Mouse (Mus musculus) CH12.LX (cell line): ENCODE measurements at regions not wholly inside any gene's neighbourhood (a gene's known extent, or its start where the extent isn't known, plus 50 kb on each side); places are given as distances from the start of the nearest gene placed in this dataset.

Experiments
- CTCF ChIP-seq, 2 experiments: IDR thresholded peaks in 1 of 2; conservative IDR thresholded peaks in 1 of 2; 2 replicates each; pipeline ENCODE4 v1.5.1; 2011 to 2012; ENCODE audit warnings: low read depth in 2 of 2, low read length in 2 of 2, improper control_type of control experiment in 1 of 2, inconsistent platforms in 1 of 2, mild to moderate bottlenecking in 1 of 2, moderate library complexity in 1 of 2
- E2F4 ChIP-seq: IDR thresholded peaks from 2 replicates; pipeline ENCODE4 v1.6.1; 2011; ENCODE audit warnings: low read depth, low read length, improper control_type of control experiment; ENCODE audit not compliant: insufficient replicate concordance
- ETS1 ChIP-seq: conservative IDR thresholded peaks from 2 replicates; pipeline ENCODE4 v1.6.1; 2012; ENCODE audit warnings: low read depth, mild to moderate bottlenecking, inconsistent platforms, low read length, improper control_type of control experiment, moderate library complexity
- KAT2A ChIP-seq: IDR thresholded peaks from 2 replicates; pipeline ENCODE4 v1.6.1; 2012; ENCODE audit warnings: low read length, improper control_type of control experiment, inconsistent platforms; ENCODE audit not compliant: insufficient replicate concordance
- MAX ChIP-seq: IDR thresholded peaks from 2 replicates; pipeline ENCODE4 v1.6.1; 2011; ENCODE audit warnings: low read length, improper control_type of control experiment
- MYC ChIP-seq: IDR thresholded peaks from 2 replicates; pipeline ENCODE4 v1.6.1; 2011; ENCODE audit warnings: low read depth, mild to moderate bottlenecking, improper control_type of control experiment, low read length
- POLR2A ChIP-seq: IDR thresholded peaks from 2 replicates; pipeline ENCODE4 v1.6.1; 2011; ENCODE audit warnings: low read depth, mild to moderate bottlenecking, improper control_type of control experiment, low read length

DNA sequence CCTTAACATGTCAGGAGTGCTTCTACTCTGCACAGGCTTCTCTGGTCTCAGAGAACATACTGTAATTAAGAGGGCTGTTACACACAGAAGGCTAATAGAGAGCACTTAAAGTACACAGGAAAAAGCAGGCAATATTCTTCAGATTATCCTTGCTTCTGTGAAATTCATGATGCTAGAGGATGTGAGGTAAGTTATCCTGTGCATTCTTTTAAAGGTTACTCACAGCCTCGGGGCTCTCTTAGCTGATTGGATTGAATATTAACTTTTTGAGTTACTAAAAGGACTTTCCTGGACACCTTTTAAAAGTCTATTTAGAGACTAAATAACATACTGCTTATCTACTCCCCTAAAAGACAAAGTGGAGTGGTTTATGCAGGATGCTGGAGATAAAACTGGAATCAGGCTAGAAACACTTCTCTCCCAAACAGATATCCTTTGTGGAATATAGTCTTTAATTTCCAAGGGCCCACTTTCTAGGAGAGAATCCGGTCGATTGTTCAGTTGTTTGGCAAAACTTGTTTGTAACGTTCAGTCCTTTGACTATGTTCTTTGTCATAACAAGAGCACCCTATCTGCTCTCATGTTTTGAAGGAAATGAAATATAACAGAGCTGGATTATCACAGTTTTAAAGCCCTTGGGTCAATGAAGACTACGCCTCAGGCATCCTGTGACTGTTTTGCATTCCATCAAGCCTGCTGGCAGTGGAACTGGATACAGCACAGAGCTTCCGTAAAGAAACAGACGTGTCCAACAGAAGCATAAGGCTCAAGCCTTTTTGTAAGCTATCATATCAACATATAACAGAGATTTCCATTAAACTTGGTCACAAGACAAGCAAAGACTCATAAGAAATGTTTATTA lies 537.5 kb upstream of the Map3k7 start:
- TF ChIP-seq POLR2A (no peak), KAT2A (no peak), MAX (no peak), ETS1 (no peak), MYC (no peak), CTCF (conservative IDR thresholded peaks at IDR 0.05 in 1 of 2, IDR thresholded peaks at IDR 0.05 in 1 of 2; ENCODE audit: low read depth in 2 of 2, low read length in 2 of 2) (no peak), E2F4 (no peak)
